Mouse (Mus musculus): ENCODE measurements around the gene Kif2a.

GRCm38 (mm10) chr13:106958286-106958685 is 63.6 kb downstream of the Kif2a start:
- no peak for TF ChIP-seq POLR2A (IDR thresholded peaks at IDR 0.05; ENCODE audit: low read depth, low read length)
- no peak for TF ChIP-seq CHD2 (IDR thresholded peaks at IDR 0.05; ENCODE audit: low read length)
- no peak for TF ChIP-seq ZMIZ1 (IDR thresholded peaks at IDR 0.05; ENCODE audit: low read depth, low read length)
- TF ChIP-seq SIN3A (IDR thresholded peaks at IDR 0.05; ENCODE audit: low read length) = no peak

Data from CH12.LX (cell line).